Mouse (Mus musculus) ovary, postnatal 10 days (tissue): ENCODE data around the gene Hint1.
"Not testable (repeated sequence)": the region's sequence is repeated elsewhere in the genome, so short reads cannot be mapped to it uniquely, and the experiment has no call there.

Experiments
- DNase-seq: peaks from one replicate; pipeline ENCODE4 v3.0.0; 2022; ENCODE audit warnings: low spot score

Gene Hint1

DNA sequence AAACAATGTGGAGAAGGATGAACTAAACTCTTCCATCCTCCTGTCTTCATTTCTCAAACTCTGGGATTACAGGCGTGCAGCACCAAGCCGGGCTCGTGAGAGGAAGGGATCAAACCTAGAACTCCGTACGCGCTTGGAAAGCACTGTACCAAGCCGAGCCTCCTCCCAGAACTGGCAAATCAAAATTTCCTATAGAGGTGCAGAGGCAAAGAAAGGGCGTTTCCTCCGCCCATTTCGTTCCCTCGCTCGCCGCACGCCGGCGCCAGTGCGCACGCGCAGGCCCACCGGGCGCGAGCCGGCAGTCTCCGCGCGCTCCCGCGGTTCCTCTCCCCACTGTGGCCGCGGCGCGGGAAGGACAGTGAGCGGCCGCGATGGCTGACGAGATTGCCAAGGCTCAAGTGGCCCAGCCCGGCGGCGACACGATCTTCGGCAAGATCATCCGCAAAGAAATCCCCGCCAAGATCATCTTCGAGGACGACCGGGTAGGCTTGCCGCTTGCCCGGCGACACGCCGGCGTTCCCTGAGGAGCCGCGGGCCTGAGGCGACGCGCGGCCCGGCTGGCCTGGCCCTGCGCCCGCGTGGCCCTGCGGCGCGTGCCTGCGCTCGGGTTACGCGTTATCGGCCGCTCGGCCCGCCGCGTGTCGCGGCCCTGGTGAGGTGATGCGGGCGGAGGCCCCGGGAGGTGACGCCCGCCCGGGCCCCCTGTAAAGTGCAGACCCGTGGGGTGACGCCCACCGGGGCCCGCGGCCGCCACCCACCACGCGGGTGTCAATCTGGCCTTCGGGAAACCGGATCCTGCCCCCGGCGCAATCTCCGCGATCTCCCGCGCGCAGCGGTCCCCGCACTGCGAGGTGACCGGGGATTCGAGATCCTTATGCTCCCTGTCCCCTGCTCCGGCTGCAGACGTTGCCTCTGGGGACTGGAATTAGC lies at the start of gene Hint1:
TSS of gene Hint1 (plus strand) at position 265 of the 930 bp plus-strand sequence.
- DNase-seq: peak; percentile 92

DNA sequence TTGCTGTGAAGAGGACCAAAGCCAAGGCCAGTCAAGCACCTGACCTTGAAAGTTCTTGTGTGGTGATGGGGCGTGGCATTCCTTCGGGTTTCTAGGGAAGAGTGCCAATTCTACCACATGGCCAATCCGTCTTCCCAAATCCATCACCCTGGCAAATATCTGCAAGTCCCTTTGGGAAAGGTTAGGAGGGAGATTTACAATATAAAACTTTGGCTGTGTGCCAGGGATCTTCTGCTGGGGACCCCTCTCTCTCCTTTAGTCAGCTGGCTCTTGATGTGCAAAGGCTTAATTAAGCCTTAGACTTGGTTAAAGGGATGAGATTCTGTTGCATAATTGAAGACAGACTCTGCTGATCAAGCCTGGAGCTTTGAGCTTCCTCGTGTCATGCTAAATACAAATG lies 48.7 kb upstream of the Hint1 start:
- DNase-seq: no peak

DNA sequence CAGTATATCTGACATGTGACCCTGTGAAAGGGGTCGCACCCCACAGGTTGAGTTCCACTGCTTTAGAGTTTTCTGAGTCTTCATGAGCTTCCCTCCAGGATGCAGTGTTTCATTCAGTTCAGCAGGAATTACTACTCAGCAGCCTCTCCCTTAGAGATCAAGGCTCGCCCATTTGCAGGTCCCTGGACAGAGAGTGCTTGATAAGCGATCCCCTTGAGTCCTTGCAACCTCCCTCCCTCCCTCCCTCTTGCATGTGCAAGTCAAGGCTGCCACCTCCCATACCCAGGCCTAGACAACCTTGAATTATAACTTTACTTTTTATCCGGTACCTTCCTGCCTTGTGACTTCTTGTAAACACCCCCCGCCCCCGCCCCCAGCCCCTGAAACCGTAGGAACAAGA lies 46.7 kb upstream of the Hint1 start:
- no peak for DNase-seq

DNA sequence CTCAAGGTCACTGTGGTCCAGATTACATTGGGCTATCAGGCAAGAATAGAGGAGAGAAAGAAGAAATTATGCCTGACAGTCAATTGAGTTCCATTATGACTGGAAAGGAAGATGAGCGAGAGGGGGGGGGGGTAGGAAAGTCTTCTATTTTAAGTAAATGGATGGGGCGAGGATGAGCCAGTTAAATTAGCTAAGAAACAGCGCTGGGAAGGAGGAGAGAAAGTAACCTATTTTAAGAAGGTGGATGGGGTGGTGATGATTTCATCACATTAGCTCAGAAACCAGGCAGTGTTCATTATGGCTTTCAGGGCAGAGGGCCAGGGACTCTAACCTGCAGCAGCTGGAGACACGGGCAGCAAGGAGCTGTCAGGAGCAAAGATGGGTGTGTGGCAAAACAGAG lies 42.7 kb upstream of the Hint1 start:
- no peak for DNase-seq

DNA sequence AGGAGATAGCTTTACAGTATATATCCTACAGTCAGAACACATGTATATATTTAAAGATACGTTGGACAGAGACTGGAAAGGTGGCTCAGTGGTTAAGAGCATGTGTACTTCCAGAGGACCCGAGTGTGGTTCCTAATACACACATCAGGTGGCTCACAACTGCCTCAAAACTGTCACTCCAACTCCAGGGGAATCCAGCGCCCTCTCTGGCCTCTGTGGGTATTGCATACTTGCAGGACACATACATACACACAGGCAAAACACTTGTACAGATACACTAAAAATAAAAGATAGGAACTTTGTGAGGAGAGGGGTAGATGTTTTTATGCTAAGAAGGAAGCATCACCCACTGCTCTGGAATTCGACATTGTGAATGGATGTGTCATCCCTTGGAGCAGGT lies 40.4 kb upstream of the Hint1 start:
- DNase-seq: no peak

DNA sequence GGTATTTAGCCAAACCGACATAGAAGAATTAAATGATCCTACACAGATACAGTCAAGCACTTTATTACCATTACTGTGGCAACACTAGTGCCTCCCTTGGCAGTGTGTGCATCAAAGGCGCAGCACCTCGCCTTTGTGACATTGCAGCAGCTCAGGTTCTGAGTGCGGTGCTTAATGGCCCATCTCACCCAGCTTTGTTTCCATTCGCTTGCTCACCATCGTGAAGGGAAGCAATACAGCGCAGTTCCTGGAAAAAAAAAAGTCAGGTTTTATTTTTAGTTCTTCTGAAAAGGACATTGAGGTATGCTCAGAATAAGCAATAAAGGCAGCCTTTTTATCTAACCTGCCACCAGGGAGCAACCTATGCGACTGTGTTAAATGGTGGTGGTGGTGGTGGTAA lies 39.4 kb upstream of the Hint1 start:
- no peak for DNase-seq

DNA sequence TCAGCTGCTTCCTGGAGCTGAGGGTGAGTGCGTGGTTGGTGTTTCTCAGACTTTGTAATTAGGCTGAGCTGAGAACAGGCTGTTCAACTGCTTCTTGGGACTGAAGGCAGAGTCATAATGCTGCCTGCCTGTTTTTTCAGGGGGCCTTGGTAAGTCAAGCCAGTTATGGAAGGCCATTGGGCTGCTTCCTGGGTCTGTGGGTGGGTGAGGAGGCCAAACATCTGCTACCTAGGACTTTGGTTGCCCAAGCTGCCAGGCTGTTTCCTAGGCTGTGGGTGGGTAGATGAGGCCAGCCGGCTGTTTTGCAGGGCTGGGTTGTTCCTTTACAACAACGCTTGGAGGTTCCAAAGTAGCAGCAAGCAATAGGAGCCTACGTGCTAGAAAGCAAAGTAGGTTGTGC lies 32.4 kb upstream of the Hint1 start:
- DNase-seq: no peak

DNA sequence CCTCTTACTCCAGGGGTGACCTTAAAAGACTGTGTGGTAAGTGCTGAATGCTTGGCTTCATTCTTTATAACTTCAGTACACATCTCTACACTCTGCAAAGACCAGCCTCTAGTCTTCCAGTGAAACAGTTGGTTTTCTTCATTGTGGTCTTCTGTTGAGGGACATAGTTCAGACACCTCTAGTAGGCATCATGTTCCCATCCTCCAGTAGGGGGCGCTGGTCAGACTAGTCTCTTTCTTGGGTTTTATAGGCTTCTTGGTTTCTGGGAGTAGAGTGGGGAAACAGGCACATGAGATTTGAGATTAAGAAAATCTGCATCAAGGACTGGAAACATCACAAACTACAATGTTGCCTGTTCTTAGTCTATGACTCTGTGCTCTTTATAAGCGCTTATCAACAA lies 31.6 kb upstream of the Hint1 start:
- no peak for DNase-seq

DNA sequence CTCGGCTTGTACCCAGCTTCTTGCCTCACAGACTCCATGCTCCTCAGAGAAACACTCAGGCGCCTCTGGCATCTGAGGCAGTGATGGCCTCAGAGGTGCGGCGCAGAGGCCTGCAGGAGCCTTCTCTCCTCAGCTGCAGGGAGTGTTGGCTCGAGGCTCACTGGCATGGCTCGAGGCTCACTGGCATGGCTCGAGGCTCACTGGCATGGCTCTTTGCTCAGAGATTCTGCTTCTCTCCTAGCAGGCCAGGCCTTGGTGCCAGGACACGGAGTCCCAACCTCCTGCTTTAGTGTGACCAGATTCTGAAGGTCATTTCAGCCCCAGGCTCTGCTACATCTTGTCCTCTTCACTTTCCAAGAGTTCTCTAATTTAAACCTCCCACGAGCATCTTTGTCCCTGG lies 30.1 kb upstream of the Hint1 start:
- no peak for DNase-seq

DNA sequence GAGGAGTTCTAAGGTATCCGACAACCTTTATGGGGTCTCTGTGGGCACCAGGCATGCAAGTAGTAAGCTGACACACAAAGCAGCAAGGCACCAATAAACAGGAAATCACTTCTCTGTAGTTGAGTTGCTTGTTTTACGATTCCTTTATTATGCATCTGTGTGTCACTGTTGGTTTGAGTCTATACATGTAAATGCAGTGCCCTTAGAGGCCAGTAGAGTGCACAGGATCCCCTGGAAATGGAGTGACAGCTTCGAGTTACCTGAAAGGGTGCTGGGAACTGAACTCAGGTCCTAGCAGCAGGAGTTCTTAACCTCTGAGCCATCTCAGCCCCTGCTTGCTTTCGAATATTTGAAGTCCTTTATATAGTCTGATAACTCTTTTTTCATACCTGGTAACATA lies 26.5 kb upstream of the Hint1 start:
- DNase-seq: no peak

DNA sequence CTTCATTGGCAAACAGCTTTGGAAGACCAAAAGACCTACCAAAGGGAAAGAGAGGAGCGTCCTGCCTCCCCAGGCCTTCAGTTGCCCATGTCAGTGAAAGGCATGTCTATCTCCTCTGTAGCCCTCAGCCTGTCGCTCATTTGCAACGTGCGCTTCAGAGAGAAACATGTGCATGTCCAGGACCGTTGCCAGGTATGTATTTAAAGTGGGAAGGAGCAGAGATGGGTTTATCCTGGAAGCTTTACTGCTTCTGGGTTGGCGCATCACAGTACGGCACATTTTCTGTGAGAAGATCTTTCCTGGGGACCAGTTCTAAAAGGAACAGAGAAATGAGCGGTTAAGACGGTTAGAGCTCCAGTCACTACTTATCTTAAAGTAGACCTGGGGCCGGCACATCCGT lies 25.3 kb upstream of the Hint1 start:
- no peak for DNase-seq

DNA sequence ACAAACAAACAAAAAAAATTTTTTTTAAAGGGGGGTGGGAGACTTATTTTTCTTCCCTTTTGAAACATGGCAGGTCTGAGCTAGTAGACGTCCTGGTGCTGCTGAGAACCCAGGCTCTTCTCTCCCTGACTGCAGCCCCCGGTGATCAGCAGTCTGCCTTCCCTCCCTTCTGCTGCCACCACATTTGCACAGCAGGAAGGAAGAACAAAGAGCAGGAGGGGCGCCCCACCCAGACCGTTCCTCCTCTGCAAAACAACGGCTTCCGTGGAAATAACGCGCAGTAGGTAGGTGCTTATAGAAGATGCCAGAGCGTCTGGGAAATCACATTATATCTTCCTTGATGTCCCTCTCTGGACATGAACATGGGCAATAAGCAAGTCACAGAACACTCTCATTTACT lies 21.8 kb upstream of the Hint1 start:
- DNase-seq: no peak

DNA sequence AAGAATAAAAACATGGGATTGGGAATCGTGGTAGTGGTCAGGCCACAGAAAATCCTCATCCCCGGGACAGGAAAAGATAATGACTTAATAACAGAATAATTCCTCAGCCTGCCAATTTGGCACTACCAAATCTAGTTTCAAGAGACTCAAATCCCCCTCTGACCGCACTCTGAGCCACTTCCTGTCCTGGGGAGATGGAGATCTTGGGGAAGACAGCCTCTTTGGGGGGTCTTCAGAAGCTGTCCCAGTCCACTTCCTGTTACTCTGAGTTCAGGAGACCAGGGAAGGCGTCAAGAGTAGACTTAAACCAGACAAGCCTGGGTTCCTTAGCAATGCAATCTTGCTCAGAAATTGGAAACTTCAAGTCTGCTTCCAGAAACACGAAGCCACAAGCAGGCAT lies 21.2 kb upstream of the Hint1 start:
- DNase-seq: no peak

DNA sequence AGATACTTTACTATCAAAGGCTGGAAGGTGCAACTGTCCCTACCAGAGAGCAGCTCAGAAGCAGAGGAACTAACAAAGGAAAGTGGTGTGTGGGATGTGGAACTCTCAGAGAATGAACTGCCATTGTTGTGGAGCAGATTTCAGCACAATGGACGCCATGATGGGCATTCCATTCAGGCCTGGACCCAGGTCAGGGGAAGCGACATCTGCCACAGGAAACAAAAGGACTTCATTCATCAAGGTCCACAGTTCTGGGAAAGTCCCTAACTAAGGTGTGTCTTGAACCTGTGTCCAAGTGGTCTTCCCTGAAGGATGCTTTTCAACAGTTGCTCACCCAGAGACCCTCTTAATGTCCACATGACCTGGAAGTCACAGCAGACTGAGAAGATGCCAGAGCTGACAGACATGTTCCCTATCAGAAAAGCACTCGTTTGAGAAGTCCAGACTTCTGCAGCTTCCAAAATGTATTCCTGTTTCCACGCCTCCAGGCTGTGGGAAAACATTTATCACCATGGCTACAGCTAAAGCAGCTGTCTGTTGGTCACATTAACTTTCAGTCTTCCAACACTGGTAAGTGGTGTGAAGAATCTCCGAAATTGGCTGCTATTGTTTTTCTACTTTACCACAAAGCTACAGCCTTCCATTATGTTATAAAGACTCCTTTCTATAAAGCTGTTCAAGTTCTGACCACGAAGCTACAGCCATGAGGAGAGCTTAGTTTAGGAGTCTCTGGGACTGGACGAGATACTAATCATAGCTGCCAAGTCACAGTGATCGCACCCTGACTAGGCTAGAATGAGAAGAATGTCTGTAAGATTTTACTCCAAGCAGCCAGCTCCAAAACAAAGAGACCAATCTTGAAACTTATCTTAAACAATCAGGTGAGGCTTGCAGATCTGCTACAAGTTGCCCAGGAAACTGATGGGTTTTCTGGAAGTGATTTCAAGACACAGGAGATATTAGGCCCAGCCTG lies 20.4 kb upstream of the Hint1 start:
- no peak for DNase-seq

DNA sequence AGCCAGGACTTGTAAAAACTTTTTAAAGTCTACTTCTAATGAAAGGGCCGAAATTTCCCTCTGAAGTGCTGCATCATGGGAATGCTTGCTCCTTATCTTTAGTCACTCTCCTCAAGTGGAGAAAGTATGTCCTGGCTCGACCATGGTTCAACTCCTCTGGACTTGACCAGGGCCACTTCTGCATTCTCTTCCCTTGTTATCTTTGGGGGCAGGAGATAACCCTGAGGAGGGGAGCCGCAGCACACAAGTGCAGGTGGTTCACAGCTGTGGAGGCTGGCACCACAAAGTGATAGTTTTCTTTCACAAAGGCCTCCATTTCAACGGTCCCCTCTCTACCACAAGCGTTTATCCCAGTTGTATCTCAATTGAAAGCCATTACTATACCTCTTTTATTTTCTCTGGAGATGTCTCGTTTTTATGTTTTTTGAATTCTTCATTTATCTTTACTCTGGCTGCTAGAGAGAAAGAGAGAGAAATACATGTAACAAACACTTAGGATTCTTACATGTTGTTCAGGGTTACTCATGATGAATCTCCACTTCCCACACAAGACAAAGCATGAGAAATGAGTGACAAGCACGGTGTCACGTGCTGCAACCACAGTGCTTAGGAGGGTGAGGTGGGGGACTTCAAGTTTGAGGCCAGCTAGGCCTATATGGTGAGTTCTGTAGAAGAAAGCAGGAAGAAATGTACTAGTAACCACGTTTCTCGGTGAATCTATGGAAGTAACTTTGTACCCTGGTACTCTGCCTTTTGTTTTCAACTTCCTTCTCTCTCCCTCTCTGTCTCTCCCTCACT lies 16.0 kb upstream of the Hint1 start:
- no peak for DNase-seq

DNA sequence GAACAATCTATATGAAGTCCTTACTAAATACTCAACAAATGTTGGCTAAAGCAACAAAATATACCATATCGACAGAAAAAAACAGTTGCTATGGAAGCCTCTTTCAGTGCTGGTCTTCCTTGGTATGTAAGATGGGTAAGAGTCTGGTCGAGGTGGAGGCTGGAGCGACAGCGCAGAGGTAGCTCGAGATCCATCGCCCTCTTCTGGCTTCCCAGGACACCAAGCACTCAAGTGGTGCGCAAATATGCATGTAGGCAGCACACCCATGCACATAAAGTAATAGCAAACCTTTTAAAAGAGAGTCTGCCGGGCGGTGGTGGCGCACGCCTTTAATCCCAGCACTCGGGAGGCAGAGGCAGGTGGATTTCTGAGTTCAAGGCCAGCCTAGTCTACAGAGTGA lies 14.5 kb upstream of the Hint1 start:
- no peak for DNase-seq

DNA sequence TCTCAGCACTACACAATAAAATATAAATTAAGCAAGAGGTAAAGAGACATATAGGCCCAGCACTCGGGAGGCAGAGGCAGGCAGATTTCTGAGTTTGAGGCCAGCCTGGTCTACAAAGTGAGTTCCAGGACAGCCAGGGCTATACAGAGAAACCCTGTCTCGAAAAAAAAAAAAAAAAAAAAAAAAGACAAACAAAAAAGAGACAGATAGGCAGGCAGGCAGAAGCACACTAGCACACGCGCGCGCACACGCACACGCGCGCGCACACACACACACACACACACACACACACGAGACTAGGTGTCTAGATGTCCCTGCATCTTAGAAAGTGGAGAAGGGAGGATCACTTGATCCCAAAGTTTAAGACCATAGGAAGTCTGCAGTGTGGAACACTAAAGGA lies 7.3 kb upstream of the Hint1 start:
- DNase-seq: not testable (repeated sequence)

DNA sequence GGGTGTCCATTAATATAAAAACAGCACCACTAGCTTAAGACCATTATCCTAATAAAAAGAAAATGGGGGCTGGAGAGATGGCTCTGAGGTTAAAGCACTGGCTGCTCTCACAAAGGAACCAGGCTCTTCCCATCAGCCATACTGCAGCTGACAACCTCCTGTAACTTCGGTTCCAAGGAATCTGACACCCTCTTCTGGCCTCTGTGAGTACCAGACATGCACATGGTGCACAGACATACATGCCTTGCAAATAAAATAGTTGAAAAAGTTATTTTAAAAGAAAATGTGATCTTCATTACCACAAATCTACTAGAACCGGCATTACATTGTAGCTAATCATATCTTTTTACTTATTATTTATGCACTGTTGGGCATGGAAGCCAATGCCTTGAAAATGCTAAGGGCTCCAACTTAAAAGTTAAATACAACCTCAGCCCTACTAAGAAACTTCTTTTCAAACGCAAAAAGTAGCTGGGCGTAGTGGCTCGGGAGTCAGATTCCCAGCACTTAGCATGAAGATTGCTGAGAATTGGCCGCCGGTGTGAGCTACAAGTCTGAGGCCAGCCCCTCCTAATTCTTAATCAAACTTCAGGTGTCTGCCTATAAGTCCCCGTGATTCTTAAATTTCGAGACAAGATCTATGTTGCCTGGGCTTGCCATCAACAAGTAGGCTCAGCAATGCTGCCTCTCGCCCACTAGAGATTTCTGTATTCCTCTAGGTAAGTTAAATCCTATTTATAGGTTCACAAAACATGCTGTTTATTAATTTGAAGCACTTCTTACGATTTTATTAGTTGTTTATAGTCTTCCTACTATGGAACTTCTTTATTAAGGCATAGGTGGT lies 6.6 kb upstream of the Hint1 start:
- no peak for DNase-seq

DNA sequence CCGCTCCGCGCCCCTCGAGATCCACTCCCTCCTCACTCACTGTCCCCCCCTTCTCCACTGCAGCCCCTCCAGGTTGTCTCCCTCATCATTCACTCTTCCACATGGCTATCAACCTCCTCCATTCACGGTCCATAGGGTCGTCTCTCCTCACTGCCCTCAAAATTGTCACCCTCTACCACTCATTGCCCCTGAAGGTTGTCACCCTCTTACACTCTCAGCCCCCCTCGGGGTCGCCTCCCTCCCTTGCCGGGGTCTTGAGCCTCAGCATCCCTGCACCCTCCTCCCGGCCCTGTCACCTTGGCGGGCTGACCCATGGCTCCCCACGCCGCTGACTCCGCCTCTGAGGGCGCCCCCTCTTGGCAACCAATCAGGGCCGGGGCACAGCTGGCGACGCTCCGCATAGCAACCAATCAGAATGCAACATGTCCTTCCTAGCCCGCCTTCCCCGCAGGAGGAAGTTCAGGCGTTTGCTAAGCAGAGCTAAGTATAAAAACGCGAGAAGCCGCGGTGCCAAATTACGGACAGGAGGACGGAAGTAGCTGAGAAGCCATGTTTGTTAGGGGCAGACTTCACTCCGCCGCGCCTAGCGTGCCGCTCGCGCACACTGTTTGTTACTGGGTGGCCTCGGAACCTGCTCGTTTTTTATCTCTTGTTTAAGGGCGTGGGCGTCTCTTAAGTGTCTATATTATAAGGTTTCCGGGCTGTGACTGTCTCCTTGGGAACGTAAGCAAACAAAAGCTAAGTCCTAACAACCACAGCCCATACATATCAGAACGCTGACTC lies 5.7 kb upstream of the Hint1 start, which contains the start of gene Lyrm7:
TSS of gene Lyrm7 (minus strand) at position 661 of the 783 bp plus-strand sequence.
- DNase-seq: peak; percentile 91
